ENCODE assay signal across 8 mouse cellular contexts in the genomic region with DNA sequence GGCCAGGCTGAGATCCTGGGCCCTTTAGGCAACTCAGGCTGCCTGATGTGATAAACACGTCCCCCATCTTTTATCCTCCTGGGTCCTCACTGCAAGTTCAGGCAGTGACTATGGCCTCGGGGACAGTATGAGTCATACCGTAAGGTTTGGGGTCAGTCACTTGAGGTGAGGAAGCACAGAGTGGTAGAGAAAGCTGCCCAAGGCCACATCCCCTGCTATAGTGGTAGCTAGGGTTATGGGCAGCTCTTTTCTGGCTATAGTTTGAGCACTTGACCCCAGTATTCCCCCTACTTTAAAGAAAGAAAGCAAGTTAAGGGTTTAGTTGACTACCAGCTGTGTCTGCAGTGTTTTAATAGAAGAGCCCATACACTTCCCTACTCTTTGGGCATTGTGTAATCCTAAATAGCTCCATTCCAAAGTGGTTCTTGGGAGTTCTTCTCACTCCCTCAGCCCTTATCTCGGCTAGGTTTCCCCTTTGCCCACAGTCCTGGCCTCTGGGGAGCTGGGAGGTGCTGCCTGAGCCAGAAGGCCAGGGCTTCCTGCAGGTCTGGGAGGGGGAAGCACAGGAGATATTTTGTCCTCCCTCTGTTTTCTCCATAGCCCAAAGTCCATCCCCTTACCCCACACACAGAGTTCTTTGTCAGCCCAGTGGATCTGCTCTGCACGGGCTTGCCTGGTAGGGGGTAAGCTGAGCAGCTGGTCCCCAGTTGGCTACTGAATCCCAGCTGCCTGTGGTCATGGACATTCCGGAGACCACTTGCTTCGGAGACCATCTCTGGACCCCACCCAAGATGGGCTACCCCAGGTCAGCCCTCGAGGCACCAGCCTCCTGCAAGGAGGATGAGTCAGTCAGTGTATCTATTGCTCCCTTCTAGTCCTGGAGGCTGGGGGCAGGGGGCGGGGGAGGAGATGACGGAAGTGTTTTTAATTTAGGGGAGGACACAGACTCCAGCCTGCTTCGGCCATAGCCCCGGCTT. TPM values are rescaled to one million over a fixed set of nuclear protein-coding genes. Genes with fewer than 3 reads are reported as not detected.
DNase-seq lines count a peak whose midpoint lies in the region; ATAC-seq and TF ChIP-seq lines count a peak whose summit lies in the region.

No protein-coding gene starts in this region.

- H3K4me2 ChIP-seq in limb, embryonic 13.5 days (replicated peaks): no peak overlapping the region

- H3K9me3 ChIP-seq in embryonic facial prominence, embryonic 10.5 days: no peaks in the 10 kb centered on the region
- H3K9me3 ChIP-seq in limb, embryonic 13.5 days: no peaks in the 10 kb centered on the region

- peak; percentile 21 for DNase-seq in kidney, adult 11 months
- DNase-seq in kidney, adult 8-10 months: no peak
- DNase-seq in Muller cell, postnatal 12 days (ENCODE audit: inconsistent ontology term): peak; percentile 69
- DNase-seq in embryonic facial prominence, embryonic 10.5 days (ENCODE audit: low spot score): peak; percentile 21
- DNase-seq in left cerebral cortex, adult 2 months (ENCODE audit: extremely low spot score in 1 of 2, low spot score in 2 of 2): no peak
- DNase-seq in lung, postnatal 36 days: no peak
- DNase-seq in cerebellum, adult 18-20 months: no peak

- 0 out of 2 replicates have a peak overlapping the region, but pooled peaks have one; percentile 2 for H3K4me3 ChIP-seq in embryonic facial prominence, embryonic 10.5 days
- H3K4me3 ChIP-seq in limb, embryonic 13.5 days: no peak overlapping the region
- H3K4me3 ChIP-seq in left cerebral cortex, adult 2 months: no peak overlapping the region

- intact Hi-C loops in left cerebral cortex, adult 2 months (cut with DNase I): no loop called here

- H3K9ac ChIP-seq in limb, embryonic 13.5 days: no peak overlapping the region

- WGBS in embryonic facial prominence, embryonic 10.5 days: 26% methylated on average over 12 of the region's 12 CpGs
- WGBS in limb, embryonic 13.5 days: 44% methylated on average over 12 of the region's 12 CpGs

- peak overlapping the region; percentile 44; the same call in 1 of the 2 replicates for H3K27ac ChIP-seq in embryonic facial prominence, embryonic 10.5 days (replicated peaks)
- H3K27ac ChIP-seq in limb, embryonic 13.5 days: no peak overlapping the region; the same call in 1 of the 2 replicates
- no peak overlapping the region for H3K27ac ChIP-seq in left cerebral cortex, adult 2 months

- no peaks in the 10 kb centered on the region for H3K27me3 ChIP-seq in embryonic facial prominence, embryonic 10.5 days (replicated peaks; ENCODE audit: low read depth, poor library complexity, severe bottlenecking)
- H3K27me3 ChIP-seq in limb, embryonic 13.5 days: no peaks in the 10 kb centered on the region

- TF ChIP-seq CTCF in left cerebral cortex, adult 2 months (IDR thresholded peaks at IDR 0.05): no peak

- H3K36me3 ChIP-seq in embryonic facial prominence, embryonic 10.5 days (replicated peaks): peaks cover 7% of the 10 kb centered on the region
- H3K36me3 ChIP-seq in limb, embryonic 13.5 days: peaks cover 6% of the 10 kb centered on the region; the same call in 1 of the 2 replicates

- H3K4me1 ChIP-seq in embryonic facial prominence, embryonic 10.5 days: peaks cover 47% of the 10 kb centered on the region
- H3K4me1 ChIP-seq in limb, embryonic 13.5 days: peaks cover 34% of the 10 kb centered on the region

- peak; percentile 20; the same call in 1 of the 2 replicates for ATAC-seq in limb, embryonic 13.5 days (ENCODE audit: low FRiP score, low read depth)

RNA-seq across cellular contexts. Expression of a gene that starts 12.4 kb away (rescaled TPM):
- 8.4 and 10.9 TPM in 2 replicates for polyA plus RNA-seq in embryonic facial prominence, embryonic 10.5 days (2016; fragmentation: Nextera tagmentation; extraction: Ambion mirVana)
- polyA plus RNA-seq in limb, embryonic 13.5 days (2015; fragmentation: Nextera tagmentation; extraction: Ambion mirVana): 12.8 and 13.8 TPM in 2 replicates
- total RNA-seq in left cerebral cortex, adult 2 months (2021): 10 to 100 TPM; 14.0 to 14.1 TPM

RNA-seq across cellular contexts. Expression of a gene that starts 26.3 kb away (rescaled TPM):
- polyA plus RNA-seq in embryonic facial prominence, embryonic 10.5 days (2016; fragmentation: Nextera tagmentation; extraction: Ambion mirVana): 0.49 and 0.67 TPM in 2 replicates
- polyA plus RNA-seq in limb, embryonic 13.5 days (2015; fragmentation: Nextera tagmentation; extraction: Ambion mirVana): 1.1 and 1.2 TPM in 2 replicates
- 100 to 1,000 TPM; 186 to 209 TPM for total RNA-seq in left cerebral cortex, adult 2 months (2021)

RNA-seq across cellular contexts. Expression of a gene that starts 28.6 kb away (rescaled TPM):
- 2.8 and 2.9 TPM in 2 replicates for polyA plus RNA-seq in embryonic facial prominence, embryonic 10.5 days (2016; fragmentation: Nextera tagmentation; extraction: Ambion mirVana)
- 5.1 and 5.6 TPM in 2 replicates for polyA plus RNA-seq in limb, embryonic 13.5 days (2015; fragmentation: Nextera tagmentation; extraction: Ambion mirVana)
- 10 to 100 TPM; 49.6 to 50.0 TPM for total RNA-seq in left cerebral cortex, adult 2 months (2021)

RNA-seq across cellular contexts. Expression of a gene that starts 43.1 kb away (rescaled TPM):
- polyA plus RNA-seq in embryonic facial prominence, embryonic 10.5 days (2016; fragmentation: Nextera tagmentation; extraction: Ambion mirVana): 6.3 and 10.1 TPM in 2 replicates
- 14.4 and 17.2 TPM in 2 replicates for polyA plus RNA-seq in limb, embryonic 13.5 days (2015; fragmentation: Nextera tagmentation; extraction: Ambion mirVana)
- total RNA-seq in left cerebral cortex, adult 2 months (2021): 10 to 100 TPM; 72.3 to 88.2 TPM

RNA-seq across cellular contexts. Expression of a gene that starts 43.1 kb away (rescaled TPM):
- 1.7 and 2.6 TPM in 2 replicates for polyA plus RNA-seq in embryonic facial prominence, embryonic 10.5 days (2016; fragmentation: Nextera tagmentation; extraction: Ambion mirVana)
- 4.8 and 5.1 TPM in 2 replicates for polyA plus RNA-seq in limb, embryonic 13.5 days (2015; fragmentation: Nextera tagmentation; extraction: Ambion mirVana)
- total RNA-seq in left cerebral cortex, adult 2 months (2021): 10 to 100 TPM; 16.5 to 19.0 TPM

Comparison
In these comparisons a context has a peak if more than half of its experiments do, and no peak if none do; other contexts are left out.
1. DNase-seq: peak in kidney, adult 11 months (single experiment), Muller cell, postnatal 12 days (single experiment) and embryonic facial prominence, embryonic 10.5 days (single experiment); none in kidney, adult 8-10 months (0 of 2), left cerebral cortex, adult 2 months (0 of 2), lung, postnatal 36 days (single experiment) and cerebellum, adult 18-20 months (0 of 2).